Mouse (Mus musculus): ENCODE results near the gene H2-M5. TPM values are rescaled to one million over a fixed set of nuclear protein-coding genes. Genes with fewer than 3 reads are reported as not detected.
"Not testable (repeated sequence)": the region's sequence is repeated elsewhere in the genome, so short reads cannot be mapped to it uniquely, and the experiment has no call there.

H2-M5 gene
- polyA plus RNA-seq, 2 experiments, result 0.29 to 7.4 TPM

GRCm38 (mm10) chr17:36994528-36994927, 5.2 kb upstream of the H2-M5 start:
- Histone ChIP-seq H3K9ac (ENCODE audit: low read depth, low read length, severe bottlenecking) (no peak overlapping the region), H3K4me2 (replicated peaks; ENCODE audit: low read depth, low read length, severe bottlenecking) (no peak overlapping the region), H3K36me3 (ENCODE audit: control insufficient read depth, insufficient read depth, low read length) (no peaks in the 10 kb centered on the region), H3K27ac (replicated peaks; ENCODE audit: low read depth, low read length) (no peak overlapping the region), H3K27me3 (ENCODE audit: control insufficient read depth, insufficient read depth, low read length) (0 out of 2 replicates have a peak, but pooled peaks cover under 1% of the 10 kb centered on the region), H3K9me3 (ENCODE audit: control insufficient read depth, low read length) (no peaks in the 10 kb centered on the region), H3K4me1 (ENCODE audit: control insufficient read depth, insufficient read depth, low read length) (no peaks in the 10 kb centered on the region), H3K4me3 (replicated peaks; ENCODE audit: low read length) (no peak overlapping the region)
- DNase-seq (ENCODE audit: low spot score) (no peak), ATAC-seq (ENCODE audit: low FRiP score, low read depth) (no peak)
- no peak for TF ChIP-seq POLR2A (IDR thresholded peaks at IDR 0.05; ENCODE audit: borderline replicate concordance, extremely low read depth, insufficient read depth, insufficient read length)
- WGBS, result 97% methylated on average over 2 of the region's 2 CpGs

GRCm38 (mm10) chr17:36993770-36994325, 4.5 kb upstream of the H2-M5 start:
- Histone ChIP-seq H3K9me3 (ENCODE audit: control insufficient read depth, low read length) (no peaks in the 10 kb centered on the region), H3K4me3 (replicated peaks; ENCODE audit: low read length) (no peak overlapping the region), H3K27ac (replicated peaks; ENCODE audit: low read depth, low read length) (no peak overlapping the region), H3K4me1 (ENCODE audit: control insufficient read depth, insufficient read depth, low read length) (no peaks in the 10 kb centered on the region), H3K4me2 (replicated peaks; ENCODE audit: low read depth, low read length, severe bottlenecking) (no peak overlapping the region), H3K36me3 (ENCODE audit: control insufficient read depth, insufficient read depth, low read length) (no peaks in the 10 kb centered on the region), H3K27me3 (ENCODE audit: control insufficient read depth, insufficient read depth, low read length) (peaks cover 7% of the 10 kb centered on the region; the same call in 1 of the 2 replicates), H3K9ac (ENCODE audit: low read depth, low read length, severe bottlenecking) (no peak overlapping the region)
- no peak for ATAC-seq (ENCODE audit: low FRiP score, low read depth)
- DNase-seq (ENCODE audit: low spot score), result no peak
- TF ChIP-seq POLR2A (IDR thresholded peaks at IDR 0.05; ENCODE audit: borderline replicate concordance, extremely low read depth, insufficient read depth, insufficient read length), result no peak
- WGBS, result 84% methylated on average over 4 of the region's 4 CpGs

- ATAC-seq (ENCODE audit: low FRiP score, low read depth), result no peak
- Histone ChIP-seq H3K36me3 (ENCODE audit: control insufficient read depth, insufficient read depth, low read length) (no peaks in the 10 kb centered on the region), H3K27me3 (ENCODE audit: control insufficient read depth, insufficient read depth, low read length) (peaks cover 19% of the 10 kb centered on the region), H3K4me3 (replicated peaks; ENCODE audit: low read length) (no peak overlapping the region), H3K4me1 (ENCODE audit: control insufficient read depth, insufficient read depth, low read length) (no peaks in the 10 kb centered on the region), H3K27ac (replicated peaks; ENCODE audit: low read depth, low read length) (no peak overlapping the region), H3K4me2 (replicated peaks; ENCODE audit: low read depth, low read length, severe bottlenecking) (no peak overlapping the region), H3K9me3 (ENCODE audit: control insufficient read depth, low read length) (no peaks in the 10 kb centered on the region), H3K9ac (ENCODE audit: low read depth, low read length, severe bottlenecking) (no peak overlapping the region)
- no peak for DNase-seq (ENCODE audit: low spot score)
- no peak for TF ChIP-seq POLR2A (IDR thresholded peaks at IDR 0.05; ENCODE audit: borderline replicate concordance, extremely low read depth, insufficient read depth, insufficient read length)
- 56% methylated on average over 3 of the region's 3 CpGs for WGBS
Measured at GRCm38 (mm10) chr17:36992336-36993104, 3.2 kb upstream of the H2-M5 start.

- H3K36me3 ChIP-seq (ENCODE audit: control insufficient read depth, insufficient read depth, low read length); DNase-seq (ENCODE audit: low spot score); H3K9ac ChIP-seq (ENCODE audit: low read depth, low read length, severe bottlenecking); H3K27ac ChIP-seq (replicated peaks; ENCODE audit: low read depth, low read length); ATAC-seq (ENCODE audit: low FRiP score, low read depth); H3K4me3 ChIP-seq (replicated peaks; ENCODE audit: low read length); H3K9me3 ChIP-seq (ENCODE audit: control insufficient read depth, low read length); H3K4me1 ChIP-seq (ENCODE audit: control insufficient read depth, insufficient read depth, low read length); H3K4me2 ChIP-seq (replicated peaks; ENCODE audit: low read depth, low read length, severe bottlenecking): not testable (repeated sequence)
- WGBS, result 86% methylated on average over 6 of the region's 6 CpGs
- H3K27me3 ChIP-seq (ENCODE audit: control insufficient read depth, insufficient read depth, low read length), result peaks cover 22% of the 10 kb centered on the region
Measured at GRCm38 (mm10) chr17:36990630-36991029, 1.3 kb upstream of the H2-M5 start.

- Histone ChIP-seq H3K27me3 (ENCODE audit: control insufficient read depth, insufficient read depth, low read length) (peaks cover 22% of the 10 kb centered on the region), H3K9me3 (ENCODE audit: control insufficient read depth, low read length) (no peaks in the 10 kb centered on the region), H3K4me2 (replicated peaks; ENCODE audit: low read depth, low read length, severe bottlenecking) (0 out of 2 replicates have a peak overlapping the region, but pooled peaks have one; percentile 18), H3K27ac (replicated peaks; ENCODE audit: low read depth, low read length) (no peak overlapping the region), H3K4me3 (replicated peaks; ENCODE audit: low read length) (peak overlapping the region; percentile 10; the same call in 1 of the 2 replicates), H3K9ac (ENCODE audit: low read depth, low read length, severe bottlenecking) (no peak overlapping the region), H3K4me1 (ENCODE audit: control insufficient read depth, insufficient read depth, low read length) (no peaks in the 10 kb centered on the region), H3K36me3 (ENCODE audit: control insufficient read depth, insufficient read depth, low read length) (no peaks in the 10 kb centered on the region)
- DNase-seq (ENCODE audit: low spot score) (no peak), ATAC-seq (ENCODE audit: low FRiP score, low read depth) (no peak)
- no peak for TF ChIP-seq POLR2A (IDR thresholded peaks at IDR 0.05; ENCODE audit: borderline replicate concordance, extremely low read depth, insufficient read depth, insufficient read length)
- 5% methylated on average over 24 of the region's 24 CpGs for WGBS
Measured at GRCm38 (mm10) chr17:36988475-36988874, 862 bp downstream of the H2-M5 start.

Data from limb, embryonic 14.5 days (tissue).